Mouse (Mus musculus) bone marrow macrophage, adult 2 months (primary cell): ENCODE results near the gene Tex30.

Source experiments
- CTCF ChIP-seq: IDR thresholded peaks from 2 replicates; pipeline ENCODE4 v1.5.1; 2012; ENCODE audit warnings: low read depth, mild to moderate bottlenecking, low read length, moderate library complexity
- POLR2A ChIP-seq: IDR thresholded peaks from 2 replicates; pipeline ENCODE4 v1.6.1; 2012; ENCODE audit warnings: mild to moderate bottlenecking, low read depth, low read length, borderline replicate concordance

GRCm38 (mm10) chr1:44102939-44103338 lies 698 bp upstream of the Tex30 start:
- TF ChIP-seq POLR2A, result no peak
- no peak for TF ChIP-seq CTCF
